Mouse (Mus musculus) heart, postnatal 0 days (tissue): Measurements from ENCODE around the gene Mettl6.

ENCODE experiments used
- CTCF ChIP-seq: IDR thresholded peaks from 2 replicates; pipeline ENCODE4 v1.5.1; 2016; ENCODE audit warnings: antibody characterized with exemption, control low read depth, low read depth
- EP300 ChIP-seq: IDR thresholded peaks from 2 replicates; pipeline ENCODE4 v1.6.1; 2016; ENCODE audit warnings: antibody characterized with exemption, low read depth

- TF ChIP-seq CTCF (no peak), EP300 (no peak)
These were observed 49.1 kb upstream of the Mettl6 start for GRCm38 (mm10) chr14:31543885-31544442.
